Mouse (Mus musculus): ENCODE measurements around the gene Yrdc. TPM values are rescaled to one million over a fixed set of nuclear protein-coding genes. Genes with fewer than 3 reads are reported as not detected.

The Yrdc gene
- polyA plus RNA-seq (2014; fragmentation: Illumina TruSeq; extraction: RNeasy Lipid Tissue Mini Kit (QIAGEN cat#74804); ENCODE audit: low replicate concordance): 18.4 TPM

DNA sequence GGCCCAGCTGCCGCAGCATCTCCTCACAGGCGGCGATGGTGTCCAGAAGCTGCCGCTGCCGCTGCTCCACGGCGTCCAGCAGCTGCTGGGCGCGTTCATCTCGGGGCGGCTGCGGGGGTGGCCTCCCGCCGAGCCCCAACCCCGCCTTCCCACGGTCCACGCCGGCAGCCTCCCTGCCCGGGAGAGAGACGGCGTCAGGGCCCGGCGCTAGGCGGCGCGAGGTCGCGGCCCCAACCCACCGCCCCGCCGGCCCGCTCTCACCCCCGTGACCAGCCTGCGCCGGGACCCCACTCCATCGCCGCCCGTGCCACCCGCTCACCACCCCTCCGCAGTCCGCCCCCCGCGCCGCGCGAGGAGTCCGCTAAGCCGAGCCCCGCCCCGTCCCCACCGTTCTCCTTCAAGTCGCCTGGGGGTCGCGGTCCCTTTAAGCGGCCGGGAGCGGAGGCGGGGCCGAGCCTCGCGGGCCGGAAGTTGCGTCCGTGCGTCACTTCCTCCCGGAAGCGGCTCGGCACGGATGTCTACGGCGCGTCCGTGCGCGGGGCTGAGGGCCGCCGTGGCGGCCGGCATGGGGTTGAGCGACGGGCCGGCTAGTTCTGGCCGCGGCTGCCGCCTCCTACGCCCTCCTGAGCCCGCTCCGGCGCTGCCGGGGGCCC lies at the start of gene Yrdc:
TSS of gene Yrdc (plus strand) at position 419 of the 653 bp plus-strand sequence.

GRCm38 (mm10) chr4:124801552-124802308 lies 48.7 kb upstream of the Yrdc start, which contains the start of gene Mtf1:
Gene Mtf1, plus strand, starts transcription at chr4:124802104.

DNA sequence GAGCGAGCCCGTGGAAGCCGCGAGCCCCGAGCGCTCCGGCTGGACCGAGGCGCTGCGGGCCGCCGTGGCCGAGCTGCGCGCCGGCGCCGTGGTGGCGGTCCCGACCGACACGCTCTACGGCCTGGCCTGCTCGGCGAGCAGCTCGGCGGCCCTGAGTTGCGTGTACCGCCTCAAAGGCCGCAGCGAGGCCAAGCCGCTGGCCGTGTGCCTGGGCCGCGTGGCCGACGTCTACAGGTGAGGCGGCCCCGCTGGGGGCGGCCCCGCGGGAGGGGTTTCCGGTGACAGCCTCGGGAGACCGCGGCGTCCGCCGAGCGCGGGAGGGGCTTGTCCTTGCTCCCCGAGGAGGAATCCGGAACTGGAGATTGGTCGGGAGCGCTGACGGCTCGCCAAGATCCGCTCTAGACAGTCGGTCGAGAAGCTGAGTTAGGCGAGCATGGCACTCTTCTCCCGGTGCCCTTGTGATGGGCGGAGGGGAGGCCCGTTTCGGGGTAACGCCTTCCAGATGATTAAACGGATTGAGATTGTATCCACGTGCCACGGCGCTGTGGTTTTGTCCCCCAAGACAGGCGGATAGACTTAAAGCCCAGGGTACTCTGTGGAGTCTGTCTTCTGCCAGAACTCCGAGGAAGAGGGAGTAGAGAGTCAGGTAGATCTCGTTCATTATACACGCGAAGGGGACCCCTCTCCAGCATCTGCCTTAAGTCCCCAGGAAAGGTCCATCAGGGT lies 617 bp downstream of the Yrdc start, which contains the start of gene 1110065P20Rik:
TSS of gene 1110065P20Rik (minus strand) at position 264 of the 726 bp plus-strand sequence.

DNA sequence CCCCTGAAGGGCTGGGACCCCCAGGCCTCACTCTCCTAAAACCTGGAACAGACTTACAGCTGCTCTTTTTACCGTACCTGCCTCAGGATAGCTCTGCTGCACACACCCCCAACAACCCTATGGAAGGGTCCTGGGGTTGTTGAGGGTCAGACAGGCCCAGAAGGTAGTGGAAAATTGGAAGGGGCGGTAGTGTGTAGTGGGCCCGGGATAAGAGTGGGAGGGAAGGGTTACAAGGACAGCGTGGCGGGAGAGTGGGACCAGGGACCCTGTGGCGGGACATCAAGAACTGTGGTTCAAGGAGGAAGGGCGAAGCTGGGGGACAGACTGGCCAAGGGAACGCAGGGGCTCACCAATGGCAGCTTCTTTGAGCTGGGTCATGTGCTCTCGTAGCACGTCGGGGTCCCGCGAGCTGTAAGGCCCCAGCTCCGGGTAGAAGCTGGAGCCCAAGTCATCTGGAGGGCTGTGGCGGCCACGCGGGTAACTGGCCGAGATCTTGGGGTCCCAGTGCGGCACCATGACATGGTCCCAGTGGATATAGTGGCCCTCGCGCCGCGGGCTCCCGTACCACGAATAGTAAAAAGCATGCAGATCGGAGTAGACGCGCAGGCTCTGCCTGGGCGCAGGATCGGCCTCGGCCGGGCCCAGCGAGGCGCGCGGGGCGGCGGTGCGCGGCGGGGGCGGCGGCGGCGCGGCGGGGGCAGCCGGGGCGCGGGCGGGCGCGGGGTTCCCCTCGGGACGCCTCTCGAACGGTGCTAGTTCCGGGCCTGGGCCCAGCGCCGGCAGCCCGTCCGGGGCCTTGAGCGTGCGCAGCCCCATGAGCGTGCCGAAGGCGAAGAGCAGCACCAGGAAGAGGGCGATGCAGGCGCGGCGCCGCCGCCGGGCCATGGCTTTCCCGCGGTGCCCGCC lies 11.1 kb downstream of the Yrdc start, which contains the start of gene Maneal:
TSS of gene Maneal (minus strand) at position 889 of the 906 bp plus-strand sequence.

DNA sequence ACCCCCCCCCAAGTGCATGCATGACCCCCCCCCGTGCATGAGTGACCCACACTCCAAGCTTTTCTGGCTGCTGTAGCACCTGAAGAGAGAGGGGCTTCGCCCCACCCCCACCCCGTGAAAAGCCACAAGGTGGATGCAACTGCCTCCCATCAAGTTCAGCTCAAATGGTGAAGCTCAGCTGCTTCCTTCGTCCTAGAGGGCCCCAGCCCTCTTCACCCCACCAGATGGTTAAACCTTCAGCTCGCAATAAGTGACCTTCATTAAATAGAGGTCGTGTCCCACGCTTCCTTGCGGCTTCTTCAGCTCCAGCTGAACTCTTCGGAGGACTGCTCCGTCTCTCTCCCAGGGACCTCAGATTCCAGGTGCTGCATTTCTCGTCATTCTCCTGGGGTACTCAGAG lies 30.1 kb downstream of the Yrdc start, which contains the start of gene Epha10:
TSS of gene Epha10 (plus strand) at position 301 of the 400 bp plus-strand sequence.

Other genes with a start within 250 kb of the Yrdc start
- gene 3100002H09Rik, start 239.9 kb upstream of the Yrdc start, polyA plus RNA-seq (2014; fragmentation: Illumina TruSeq; extraction: RNeasy Lipid Tissue Mini Kit (QIAGEN cat#74804); ENCODE audit: low replicate concordance): not detected
- gene Pou3f1, start 193.9 kb upstream of the Yrdc start, polyA plus RNA-seq (2014; fragmentation: Illumina TruSeq; extraction: RNeasy Lipid Tissue Mini Kit (QIAGEN cat#74804); ENCODE audit: low replicate concordance): not detected
- gene Utp11, start 157.1 kb upstream of the Yrdc start, polyA plus RNA-seq (2014; fragmentation: Illumina TruSeq; extraction: RNeasy Lipid Tissue Mini Kit (QIAGEN cat#74804); ENCODE audit: low replicate concordance): 39.3 TPM
- gene Fhl3, start 150.0 kb upstream of the Yrdc start, polyA plus RNA-seq (2014; fragmentation: Illumina TruSeq; extraction: RNeasy Lipid Tissue Mini Kit (QIAGEN cat#74804); ENCODE audit: low replicate concordance): not detected
- 25.0 TPM for gene Sf3a3, start 135.9 kb upstream of the Yrdc start, polyA plus RNA-seq (2014; fragmentation: Illumina TruSeq; extraction: RNeasy Lipid Tissue Mini Kit (QIAGEN cat#74804); ENCODE audit: low replicate concordance)
- gene Inpp5b, start 108.8 kb upstream of the Yrdc start, polyA plus RNA-seq (2014; fragmentation: Illumina TruSeq; extraction: RNeasy Lipid Tissue Mini Kit (QIAGEN cat#74804); ENCODE audit: low replicate concordance): 33.3 TPM
- 16.4 TPM for gene Mtf1, start 48.6 kb upstream of the Yrdc start, polyA plus RNA-seq (2014; fragmentation: Illumina TruSeq; extraction: RNeasy Lipid Tissue Mini Kit (QIAGEN cat#74804); ENCODE audit: low replicate concordance)
- gene 1110065P20Rik, start 517 bp downstream of the Yrdc start, polyA plus RNA-seq (2014; fragmentation: Illumina TruSeq; extraction: RNeasy Lipid Tissue Mini Kit (QIAGEN cat#74804); ENCODE audit: low replicate concordance): 0.71 TPM
- gene Maneal, start 11.5 kb downstream of the Yrdc start, polyA plus RNA-seq (2014; fragmentation: Illumina TruSeq; extraction: RNeasy Lipid Tissue Mini Kit (QIAGEN cat#74804); ENCODE audit: low replicate concordance): not detected
- not detected for gene Epha10, start 30.2 kb downstream of the Yrdc start, polyA plus RNA-seq (2014; fragmentation: Illumina TruSeq; extraction: RNeasy Lipid Tissue Mini Kit (QIAGEN cat#74804); ENCODE audit: low replicate concordance)
- gene 9930104L06Rik, start 86.4 kb downstream of the Yrdc start, polyA plus RNA-seq (2014; fragmentation: Illumina TruSeq; extraction: RNeasy Lipid Tissue Mini Kit (QIAGEN cat#74804); ENCODE audit: low replicate concordance): 5.0 TPM
- 37.2 TPM for gene Cdca8, start 88.6 kb downstream of the Yrdc start, polyA plus RNA-seq (2014; fragmentation: Illumina TruSeq; extraction: RNeasy Lipid Tissue Mini Kit (QIAGEN cat#74804); ENCODE audit: low replicate concordance)
- not detected for gene Rspo1, start 135.8 kb downstream of the Yrdc start, polyA plus RNA-seq (2014; fragmentation: Illumina TruSeq; extraction: RNeasy Lipid Tissue Mini Kit (QIAGEN cat#74804); ENCODE audit: low replicate concordance)
- gene Gnl2, start 165.9 kb downstream of the Yrdc start, polyA plus RNA-seq (2014; fragmentation: Illumina TruSeq; extraction: RNeasy Lipid Tissue Mini Kit (QIAGEN cat#74804); ENCODE audit: low replicate concordance): 42.5 TPM
- not detected for gene Dnali1, start 215.0 kb downstream of the Yrdc start, polyA plus RNA-seq (2014; fragmentation: Illumina TruSeq; extraction: RNeasy Lipid Tissue Mini Kit (QIAGEN cat#74804); ENCODE audit: low replicate concordance)
- 12.2 TPM for gene Snip1, start 216.0 kb downstream of the Yrdc start, polyA plus RNA-seq (2014; fragmentation: Illumina TruSeq; extraction: RNeasy Lipid Tissue Mini Kit (QIAGEN cat#74804); ENCODE audit: low replicate concordance)
- 19.3 TPM for gene Meaf6, start 234.5 kb downstream of the Yrdc start, polyA plus RNA-seq (2014; fragmentation: Illumina TruSeq; extraction: RNeasy Lipid Tissue Mini Kit (QIAGEN cat#74804); ENCODE audit: low replicate concordance)

Measured in small intestine, adult 10 weeks (tissue).